In the genomic region with DNA sequence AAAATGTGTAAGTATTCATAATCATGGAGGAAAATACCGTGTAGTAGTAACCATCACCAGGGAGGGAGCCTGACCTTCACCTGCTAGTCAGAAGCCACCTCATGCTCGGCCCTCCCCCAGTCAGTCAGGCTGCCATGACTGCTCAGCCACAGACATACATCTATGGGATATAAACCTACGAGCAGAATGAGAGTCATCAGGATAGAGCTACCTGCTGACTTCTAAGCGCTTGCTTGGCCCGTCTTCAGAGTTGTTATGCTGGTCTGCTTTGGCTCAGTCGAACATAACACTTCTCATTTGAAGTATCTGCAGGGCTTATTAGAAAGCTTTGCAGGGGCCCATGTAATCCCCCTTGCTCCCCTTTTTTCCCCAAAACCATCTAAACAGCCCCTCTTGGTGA, we compare ENCODE assay signal across 31 mouse cellular contexts.
"Had no signal": no experiment of that assay in that cellular context is flagged by ENCODE, and none has a peak within 500 bp of the region (broad histone marks: within the 10 kb centered on the region; RNA-seq: fewer than 3 reads in every experiment).

No protein-coding gene starts in this region.

- H3K36me3 ChIP-seq: midbrain, embryonic 15.5 days had no signal

- H3K4me3 ChIP-seq: left cerebral cortex, adult 2 months; limb, embryonic 10.5 days; limb, embryonic 12.5 days; limb, embryonic 13.5 days; limb, embryonic 15.5 days; liver, embryonic 12.5 days; liver, embryonic 13.5 days; liver, embryonic 15.5 days; lung, embryonic 15.5 days; midbrain, embryonic 10.5 days; midbrain, embryonic 12.5 days; midbrain, embryonic 13.5 days; midbrain, embryonic 15.5 days; myocyte; neural tube, embryonic 12.5 days; neural tube, embryonic 13.5 days had no signal

- H3K27ac ChIP-seq: left cerebral cortex, adult 2 months; limb, embryonic 10.5 days; limb, embryonic 12.5 days; limb, embryonic 13.5 days; limb, embryonic 15.5 days; liver, embryonic 12.5 days; liver, embryonic 13.5 days; liver, embryonic 14.5 days; liver, embryonic 15.5 days; lung, embryonic 15.5 days; macrophage; midbrain, embryonic 10.5 days; midbrain, embryonic 12.5 days; midbrain, embryonic 13.5 days; midbrain, embryonic 15.5 days; neural tube, embryonic 12.5 days; neural tube, embryonic 13.5 days had no signal

- H3K4me1 ChIP-seq: limb, embryonic 10.5 days; limb, embryonic 12.5 days; limb, embryonic 13.5 days; limb, embryonic 15.5 days; lung, embryonic 15.5 days; midbrain, embryonic 10.5 days; midbrain, embryonic 12.5 days; midbrain, embryonic 13.5 days; midbrain, embryonic 15.5 days; neural tube, embryonic 12.5 days had no signal

- H3K27me3 ChIP-seq: limb, embryonic 12.5 days; limb, embryonic 13.5 days; limb, embryonic 15.5 days; liver, embryonic 12.5 days; liver, embryonic 13.5 days; liver, embryonic 15.5 days; lung, embryonic 15.5 days; midbrain, embryonic 12.5 days; midbrain, embryonic 13.5 days; midbrain, embryonic 15.5 days; neural tube, embryonic 12.5 days; neural tube, embryonic 13.5 days had no signal

- H3K9ac ChIP-seq: limb, embryonic 12.5 days; limb, embryonic 13.5 days; limb, embryonic 15.5 days; liver, embryonic 12.5 days; liver, embryonic 13.5 days; liver, embryonic 14.5 days; liver, embryonic 15.5 days; liver, postnatal 0 days; lung, embryonic 14.5 days; lung, embryonic 15.5 days; midbrain, embryonic 12.5 days; midbrain, embryonic 13.5 days; midbrain, embryonic 15.5 days; neural tube, embryonic 12.5 days; neural tube, embryonic 13.5 days had no signal

- H3K9me3 ChIP-seq: limb, embryonic 10.5 days; limb, embryonic 12.5 days; limb, embryonic 13.5 days; limb, embryonic 15.5 days; liver, embryonic 12.5 days; liver, embryonic 13.5 days; liver, embryonic 15.5 days; lung, embryonic 15.5 days; midbrain, embryonic 10.5 days; midbrain, embryonic 12.5 days; midbrain, embryonic 13.5 days; midbrain, embryonic 15.5 days; neural tube, embryonic 12.5 days; neural tube, embryonic 13.5 days had no signal

- H3K4me2 ChIP-seq: limb, embryonic 12.5 days; limb, embryonic 13.5 days; limb, embryonic 15.5 days; liver, embryonic 11.5 days; liver, embryonic 12.5 days; liver, embryonic 13.5 days; liver, embryonic 15.5 days; lung, embryonic 14.5 days; lung, embryonic 15.5 days; midbrain, embryonic 12.5 days; midbrain, embryonic 13.5 days; midbrain, embryonic 15.5 days; neural tube, embryonic 12.5 days; neural tube, embryonic 13.5 days had no signal

- ATAC-seq: liver, embryonic 12.5 days; liver, postnatal 0 days; lung, postnatal 0 days; midbrain, embryonic 13.5 days; midbrain, embryonic 15.5 days had no signal

- DNase-seq: left cerebral cortex, postnatal 4 days; liver; liver, embryonic 13.5 days; liver, postnatal 0 days; lung, adult 18-20 months; lung, adult 2 months; lung, embryonic 14.5 days; lung, postnatal 10 days; lung, postnatal 14 days; lung, postnatal 36 days; lung, postnatal 4 days; midbrain, embryonic 14.5 days had no signal
